Mouse (Mus musculus): ENCODE measurements around the gene Odaph.

GRCm38 (mm10) chr5:91960606-91961254 is 26.5 kb upstream of the Odaph start:
- TF ChIP-seq CTCF (conservative IDR thresholded peaks at IDR 0.05; ENCODE audit: insufficient read depth, insufficient read length, low read depth, low read length), result no peak
- TF ChIP-seq POLR2A (IDR thresholded peaks at IDR 0.05; ENCODE audit: low read depth, low read length), result no peak
